Mouse (Mus musculus): ENCODE data around the gene Gabra5. TPM values are rescaled to one million over a fixed set of nuclear protein-coding genes. Genes with fewer than 3 reads are reported as not detected.

Gabra5 gene
- polyA plus RNA-seq, 1 experiment from 2014 or later, result 0.14 TPM

- no peak overlapping the region for H3K4me3 ChIP-seq (ENCODE audit: low read depth, low read length)
- no peaks in the 10 kb centered on the region for H3K27me3 ChIP-seq (replicated peaks; ENCODE audit: control insufficient read depth, insufficient read depth, low read length)
- no peak for TF ChIP-seq CTCF (IDR thresholded peaks at IDR 0.05; ENCODE audit: low read depth)
- 100% methylated on average over 1 of the region's 1 CpGs for WGBS
- H3K36me3 ChIP-seq (ENCODE audit: control insufficient read depth, insufficient read depth), result no peaks in the 10 kb centered on the region
- H3K9ac ChIP-seq (ENCODE audit: low read depth, low read length), result no peak overlapping the region
- H3K9me3 ChIP-seq (ENCODE audit: control insufficient read depth), result no peaks in the 10 kb centered on the region
- no peak overlapping the region for H3K4me2 ChIP-seq (replicated peaks; ENCODE audit: low read depth)
- H3K27ac ChIP-seq (ENCODE audit: low read depth, low read length), result no peak overlapping the region
- no peak for ATAC-seq
- H3K4me1 ChIP-seq (replicated peaks; ENCODE audit: control insufficient read depth, insufficient read depth, low read length), result no peaks in the 10 kb centered on the region
Measured at GRCm38 (mm10) chr7:57471316-57471715, 38.5 kb downstream of the Gabra5 start.

- WGBS, result 64% methylated on average over 5 of the region's 5 CpGs
- Histone ChIP-seq H3K4me3 (ENCODE audit: low read depth, low read length) (no peak overlapping the region), H3K4me2 (replicated peaks; ENCODE audit: low read depth) (no peak overlapping the region), H3K9ac (ENCODE audit: low read depth, low read length) (no peak overlapping the region), H3K4me1 (replicated peaks; ENCODE audit: control insufficient read depth, insufficient read depth, low read length) (no peaks in the 10 kb centered on the region), H3K36me3 (ENCODE audit: control insufficient read depth, insufficient read depth) (no peaks in the 10 kb centered on the region), H3K27me3 (replicated peaks; ENCODE audit: control insufficient read depth, insufficient read depth, low read length) (no peaks in the 10 kb centered on the region), H3K9me3 (ENCODE audit: control insufficient read depth) (no peaks in the 10 kb centered on the region), H3K27ac (ENCODE audit: low read depth, low read length) (no peak overlapping the region)
- no peak for ATAC-seq
- TF ChIP-seq CTCF (IDR thresholded peaks at IDR 0.05; ENCODE audit: low read depth), result peak; percentile 36
Measured at GRCm38 (mm10) chr7:57460354-57460753, 49.5 kb downstream of the Gabra5 start.

- Histone ChIP-seq H3K4me3 (ENCODE audit: low read depth, low read length) (no peak overlapping the region), H3K27me3 (replicated peaks; ENCODE audit: control insufficient read depth, insufficient read depth, low read length) (no peaks in the 10 kb centered on the region), H3K4me1 (replicated peaks; ENCODE audit: control insufficient read depth, insufficient read depth, low read length) (no peaks in the 10 kb centered on the region), H3K9me3 (ENCODE audit: control insufficient read depth) (no peaks in the 10 kb centered on the region), H3K4me2 (replicated peaks; ENCODE audit: low read depth) (no peak overlapping the region), H3K27ac (ENCODE audit: low read depth, low read length) (no peak overlapping the region), H3K36me3 (ENCODE audit: control insufficient read depth, insufficient read depth) (no peaks in the 10 kb centered on the region), H3K9ac (ENCODE audit: low read depth, low read length) (no peak overlapping the region)
- no peak for TF ChIP-seq CTCF (IDR thresholded peaks at IDR 0.05; ENCODE audit: low read depth)
- 71% methylated on average over 1 of the region's 1 CpGs for WGBS
- no peak for ATAC-seq
Measured at GRCm38 (mm10) chr7:57448239-57448638, 61.6 kb downstream of the Gabra5 start.

GRCm38 (mm10) chr7:57422675-57423074 lies 87.2 kb downstream of the Gabra5 start:
- H3K27me3 ChIP-seq (replicated peaks; ENCODE audit: control insufficient read depth, insufficient read depth, low read length), result no peaks in the 10 kb centered on the region
- no peak for TF ChIP-seq CTCF (IDR thresholded peaks at IDR 0.05; ENCODE audit: low read depth)
- WGBS, result 91% methylated on average over 1 of the region's 1 CpGs
- no peaks in the 10 kb centered on the region for H3K36me3 ChIP-seq (ENCODE audit: control insufficient read depth, insufficient read depth)
- H3K4me1 ChIP-seq (replicated peaks; ENCODE audit: control insufficient read depth, insufficient read depth, low read length), result no peaks in the 10 kb centered on the region
- H3K4me3 ChIP-seq (ENCODE audit: low read depth, low read length), result no peak overlapping the region
- H3K27ac ChIP-seq (ENCODE audit: low read depth, low read length), result no peak overlapping the region
- no peak overlapping the region for H3K4me2 ChIP-seq (replicated peaks; ENCODE audit: low read depth)
- no peaks in the 10 kb centered on the region for H3K9me3 ChIP-seq (ENCODE audit: control insufficient read depth)
- no peak for ATAC-seq
- H3K9ac ChIP-seq (ENCODE audit: low read depth, low read length), result no peak overlapping the region

- no peak for TF ChIP-seq CTCF (IDR thresholded peaks at IDR 0.05; ENCODE audit: low read depth)
- no peak overlapping the region for H3K4me2 ChIP-seq (replicated peaks; ENCODE audit: low read depth)
- H3K27ac ChIP-seq (ENCODE audit: low read depth, low read length), result no peak overlapping the region
- no peaks in the 10 kb centered on the region for H3K4me1 ChIP-seq (replicated peaks; ENCODE audit: control insufficient read depth, insufficient read depth, low read length)
- no peaks in the 10 kb centered on the region for H3K27me3 ChIP-seq (replicated peaks; ENCODE audit: control insufficient read depth, insufficient read depth, low read length)
- no peak overlapping the region for H3K4me3 ChIP-seq (ENCODE audit: low read depth, low read length)
- ATAC-seq, result peak; percentile 45; the same call in 1 of the 2 replicates
- H3K9me3 ChIP-seq (ENCODE audit: control insufficient read depth), result no peaks in the 10 kb centered on the region
- WGBS, result 57% methylated on average over 1 of the region's 1 CpGs
- H3K9ac ChIP-seq (ENCODE audit: low read depth, low read length), result no peak overlapping the region
- no peaks in the 10 kb centered on the region for H3K36me3 ChIP-seq (ENCODE audit: control insufficient read depth, insufficient read depth)
Measured at GRCm38 (mm10) chr7:57421044-57421443, 88.8 kb downstream of the Gabra5 start.

GRCm38 (mm10) chr7:57419392-57419791 lies 90.5 kb downstream of the Gabra5 start, which contains the start of gene Gabrb3:
TSS of gene Gabrb3 (plus strand) at chr7:57419692.
- Histone ChIP-seq H3K4me2 (replicated peaks; ENCODE audit: low read depth) (no peak within 1 kb of the TSS), H3K9ac (ENCODE audit: low read depth, low read length) (no peak within 1 kb of the TSS), H3K9me3 (ENCODE audit: control insufficient read depth) (no peaks in the 10 kb centered on the region), H3K36me3 (ENCODE audit: control insufficient read depth, insufficient read depth) (no peaks in the 10 kb centered on the region), H3K4me1 (replicated peaks; ENCODE audit: control insufficient read depth, insufficient read depth, low read length) (no peaks in the 10 kb centered on the region), H3K27me3 (replicated peaks; ENCODE audit: control insufficient read depth, insufficient read depth, low read length) (no peaks in the 10 kb centered on the region), H3K27ac (ENCODE audit: low read depth, low read length) (no peak within 1 kb of the TSS), H3K4me3 (ENCODE audit: low read depth, low read length) (no peak within 1 kb of the TSS)
- WGBS, result 80% methylated on average over 2 of the region's 2 CpGs
- no peak for ATAC-seq
- no peak for TF ChIP-seq CTCF (IDR thresholded peaks at IDR 0.05; ENCODE audit: low read depth)

- TF ChIP-seq CTCF (IDR thresholded peaks at IDR 0.05; ENCODE audit: low read depth), result no peak
- no peak overlapping the region for H3K27ac ChIP-seq (ENCODE audit: low read depth, low read length)
- no peak for ATAC-seq
- H3K36me3 ChIP-seq (ENCODE audit: control insufficient read depth, insufficient read depth), result no peaks in the 10 kb centered on the region
- no peaks in the 10 kb centered on the region for H3K27me3 ChIP-seq (replicated peaks; ENCODE audit: control insufficient read depth, insufficient read depth, low read length)
- H3K4me3 ChIP-seq (ENCODE audit: low read depth, low read length), result no peak overlapping the region
- H3K9me3 ChIP-seq (ENCODE audit: control insufficient read depth), result no peaks in the 10 kb centered on the region
- no peaks in the 10 kb centered on the region for H3K4me1 ChIP-seq (replicated peaks; ENCODE audit: control insufficient read depth, insufficient read depth, low read length)
- 24% methylated on average over 1 of the region's 1 CpGs for WGBS
- H3K9ac ChIP-seq (ENCODE audit: low read depth, low read length), result no peak overlapping the region
- H3K4me2 ChIP-seq (replicated peaks; ENCODE audit: low read depth), result no peak overlapping the region
Measured at GRCm38 (mm10) chr7:57412896-57413295, 97.0 kb downstream of the Gabra5 start.

Measured in intestine, postnatal 0 days (tissue).